ENCODE assay signal across 19 mouse cellular contexts in the genomic region with DNA sequence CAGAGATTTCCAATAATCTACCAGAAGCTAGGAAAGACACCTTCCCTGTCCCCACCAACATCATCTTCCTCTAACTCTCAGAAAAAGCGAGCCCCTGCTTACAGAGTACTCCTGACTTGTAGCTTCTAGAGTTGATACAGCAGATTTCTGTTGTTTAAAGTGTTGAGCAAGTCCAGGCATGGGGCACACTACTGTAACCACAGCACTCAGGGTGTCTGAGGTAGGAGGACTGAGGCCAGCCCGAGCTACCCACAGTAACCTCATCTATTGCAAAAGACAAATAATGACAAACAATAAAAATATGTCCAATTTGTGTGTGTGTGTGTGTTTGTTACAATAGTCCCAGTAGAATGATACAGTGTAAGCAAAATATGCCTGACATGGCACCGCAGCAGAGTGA.
DNase-seq lines count a peak whose midpoint lies in the region; ATAC-seq lines count a peak whose summit lies in the region.
"Had no signal": no experiment of that assay in that cellular context is flagged by ENCODE, and none has a peak within 500 bp of the region (broad histone marks: within the 10 kb centered on the region; RNA-seq: fewer than 3 reads in every experiment).

No protein-coding gene starts in this region.

- peak; percentile 94 for ATAC-seq in granulocyte monocyte progenitor cell, adult 5-6 weeks (replicated peaks; ENCODE audit: poor library complexity, severe bottlenecking)
- no peak for ATAC-seq in inflammation-experienced regulatory T-cells, adult 6 months
- ATAC-seq: forebrain, embryonic 14.5 days; hindbrain, postnatal 0 days; intestine, embryonic 15.5 days had no signal

- peak; percentile 29 for DNase-seq in heart, adult 11 months
- DNase-seq in heart, adult 8-10 months (ENCODE audit: low spot score), result no peak
- DNase-seq in 3134 (ENCODE audit: extremely low read depth, insufficient read length, low spot score) (peak; percentile 19), adipocyte (ENCODE audit: low spot score) (peak; percentile 22)
- no peak for DNase-seq in left cerebral cortex, postnatal 36 days (ENCODE audit: low spot score in 2 of 2)
- no peak for DNase-seq in lung, postnatal 25 days (ENCODE audit: low spot score)
- DNase-seq: adrenal gland, postnatal 14 days; cerebellum, adult 18-20 months; cerebellum, adult 9-11 months; cerebellum, postnatal 36 days; gastrocnemius, adult 2 months; gastrocnemius, postnatal 25 days; heart, postnatal 10 days; heart, postnatal 4 days had no signal

- intact Hi-C loops in left cerebral cortex, postnatal 36 days (cut with DNase I), result no loop called here

Comparison
In these comparisons a context has a peak if more than half of its experiments do, and no peak if none do; other contexts are left out.
1. DNase-seq: peak in heart, adult 11 months (single experiment), 3134 (single experiment) and adipocyte (single experiment); none in heart, adult 8-10 months (single experiment), left cerebral cortex, postnatal 36 days (0 of 2) and lung, postnatal 25 days (single experiment).